Mouse (Mus musculus) liver, postnatal 0 days (tissue): ENCODE results near the gene Snn. TPM values are rescaled to one million over a fixed set of nuclear protein-coding genes. Genes with fewer than 3 reads are reported as not detected.
"Not testable (repeated sequence)": the region's sequence is repeated elsewhere in the genome, so short reads cannot be mapped to it uniquely, and the experiment has no call there.

Experiments
- ATAC-seq: fragments of 200-750 bp; cut with Nextera tagmentation; 2 replicates; pipeline ENCODE4 v1.8.0; 2017; ENCODE audit warnings: mild to moderate bottlenecking, moderate library complexity
- DNase-seq: peaks from one replicate; pipeline ENCODE4 v3.0.0-alpha.2; 2016
- H3K27ac ChIP-seq: fragments of 300-500 bp; sonication (generic); 2 replicates; pipeline ENCODE4 v1.5.1; 2014; ENCODE audit warnings: antibody characterized with exemption, moderate library complexity, mild to moderate bottlenecking, low read depth
- H3K27me3 ChIP-seq: fragments of 300-500 bp; sonication (generic); 2 replicates; pipeline ENCODE4 v1.6.1; 2014; ENCODE audit warnings: low read length, control low read depth, mixed read lengths; ENCODE audit not compliant: insufficient read depth
- H3K36me3 ChIP-seq: fragments of 300-500 bp; sonication (generic); replicated peaks from 2 replicates; pipeline ENCODE4 v1.6.1; 2014; ENCODE audit warnings: mild to moderate bottlenecking, control low read depth, low read length, moderate library complexity, mixed read lengths; ENCODE audit not compliant: insufficient read depth
- H3K4me1 ChIP-seq: fragments of 300-500 bp; sonication (generic); 2 replicates; pipeline ENCODE4 v1.6.1; 2014; ENCODE audit warnings: antibody characterized with exemption, mild to moderate bottlenecking, control low read depth; ENCODE audit not compliant: insufficient read depth
- H3K4me2 ChIP-seq: fragments of 300-500 bp; sonication (generic); 2 replicates; pipeline ENCODE4 v1.6.1; 2014; ENCODE audit warnings: low read depth, mild to moderate bottlenecking, low read length, moderate library complexity, mixed read lengths
- H3K4me3 ChIP-seq: fragments of 300-500 bp; sonication (generic); 2 replicates; pipeline ENCODE4 v1.5.1; 2014; ENCODE audit warnings: low read depth, low read length
- H3K9ac ChIP-seq: fragments of 300-500 bp; sonication (generic); replicated peaks from 2 replicates; pipeline ENCODE4 v1.6.1; 2014; ENCODE audit warnings: mild to moderate bottlenecking, moderate library complexity
- H3K9me3 ChIP-seq: fragments of 300-500 bp; sonication (generic); 2 replicates; pipeline ENCODE4 v1.6.1; 2016; ENCODE audit warnings: mild to moderate bottlenecking, control low read depth, low read length, mixed read lengths
- CTCF ChIP-seq: sonication (generic); IDR thresholded peaks from 2 replicates; pipeline ENCODE4 v1.5.1; 2016; ENCODE audit warnings: antibody characterized with exemption, low read depth
- EP300 ChIP-seq: IDR thresholded peaks from 2 replicates; pipeline ENCODE4 v1.6.1; 2016; ENCODE audit warnings: antibody characterized with exemption, low read depth, mild to moderate bottlenecking
- WGBS: fragments of 180-500 bp; shearing (Covaris S2); extraction: QIAGEN DNeasy Blood & Tissue Kit; methylation state at CpG from one replicate; pipeline ENCODE4 v1.1.7; 2014; ENCODE audit not compliant: insufficient replicate concordance; 5-methylcytosine and 5-hydroxymethylcytosine counted together
- polyA plus RNA-seq: library from polyadenylated mRNA; unstranded; fragments of >200 nt; fragmentation: Nextera tagmentation; extraction: Ambion mirVana; gene quantifications from 2 replicates; pipeline ENCODE4 v1.2.1, GENCODE M21; 2015

The Snn gene
- polyA plus RNA-seq, result 4.8 and 5.0 TPM in 2 replicates

DNA sequence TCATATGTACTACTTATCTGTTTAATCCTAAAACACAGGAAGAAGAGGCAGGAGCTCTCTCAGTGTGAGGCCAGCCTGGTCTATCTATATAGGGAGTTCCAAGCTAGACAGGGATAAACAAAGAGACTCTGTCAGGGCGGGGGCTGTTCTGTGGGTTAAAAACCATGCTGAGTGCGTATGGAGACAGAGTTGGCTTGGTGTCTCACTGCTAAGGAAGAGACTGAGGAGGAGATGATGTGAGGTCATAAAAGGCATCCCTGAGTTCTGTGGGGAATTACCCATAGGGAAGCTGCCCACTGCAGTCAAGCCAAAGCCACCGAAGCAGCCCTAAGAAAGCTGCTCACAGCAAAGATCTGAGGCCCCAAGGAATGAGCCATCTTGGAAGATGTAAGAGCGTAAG, at the start of gene Snn:
TSS of gene Snn (plus strand) at position 301 of the 400 bp plus-strand sequence.
- Histone ChIP-seq H3K27me3 (peaks cover 10% of the 10 kb centered on the region; the same call in 1 of the 2 replicates), H3K4me1 (peaks cover 4% of the 10 kb centered on the region)

DNA sequence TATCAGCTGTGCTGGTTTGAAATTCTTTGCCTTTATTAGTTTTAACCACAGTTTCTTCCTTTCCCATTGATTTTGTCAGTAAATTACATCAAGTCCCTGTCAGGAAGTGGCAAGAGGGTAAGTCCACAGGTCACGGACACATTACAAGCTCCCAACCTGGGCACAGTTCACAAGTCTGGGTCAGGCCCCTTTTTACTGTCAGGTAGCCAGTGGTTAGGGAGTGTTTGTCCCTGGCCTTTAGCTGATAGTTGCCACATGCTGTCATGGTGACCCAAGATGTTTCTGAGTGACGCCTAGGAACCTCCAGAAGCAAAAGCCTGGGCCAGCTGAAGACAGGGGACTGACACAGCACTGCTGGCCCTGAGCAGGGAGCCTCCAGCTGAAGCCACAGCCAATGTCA, 49.5 kb upstream of the Snn start:
- Histone ChIP-seq H3K4me2 (no peak overlapping the region), H3K27ac (peak overlapping the region; percentile 69), H3K9me3 (no peaks in the 10 kb centered on the region), H3K9ac (0 out of 2 replicates have a peak overlapping the region, but pooled peaks have one; percentile 13), H3K27me3 (no peaks in the 10 kb centered on the region), H3K4me3 (no peak overlapping the region), H3K4me1 (peaks cover 39% of the 10 kb centered on the region), H3K36me3 (no peaks in the 10 kb centered on the region)
- ATAC-seq (peak; percentile 79), DNase-seq (peak; percentile 39)
- 39% methylated on average over 2 of the region's 2 CpGs for WGBS
- no peak for TF ChIP-seq CTCF
- peak; percentile 47; the same call in 1 of the 2 replicates for TF ChIP-seq EP300

More for the DNA sequence above, at the start of gene Snn:
- WGBS, result 79% methylated on average over 4 of the region's 4 CpGs
- Histone ChIP-seq H3K4me3 (no peak within 1 kb of the TSS), H3K4me2 (no peak within 1 kb of the TSS), H3K9me3 (no peaks in the 10 kb centered on the region), H3K9ac (no peak within 1 kb of the TSS), H3K27ac (no peak within 1 kb of the TSS), H3K36me3 (no peaks in the 10 kb centered on the region)
- TF ChIP-seq EP300 (no peak), CTCF (no peak)
- ATAC-seq (no peak), DNase-seq (no peak)

DNA sequence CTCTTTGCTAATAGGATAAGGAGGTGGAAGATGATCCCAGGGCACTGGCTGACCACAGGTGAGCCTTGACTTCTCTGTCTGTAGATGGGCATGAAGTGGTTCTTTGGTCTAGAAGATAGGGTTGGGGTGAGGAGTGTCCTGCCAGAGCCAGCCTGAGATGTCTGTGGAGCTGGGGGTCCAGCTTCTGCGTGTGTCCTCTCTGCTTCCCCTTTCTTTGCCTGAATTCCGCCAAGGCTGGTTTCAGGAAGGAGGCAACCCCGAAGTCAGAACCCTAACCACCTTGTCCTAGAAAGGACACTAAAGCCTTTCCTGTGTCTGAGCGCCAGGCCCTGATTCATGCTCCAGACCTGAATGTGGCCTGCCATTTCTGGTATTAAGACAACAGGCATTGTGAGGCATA, 48.8 kb upstream of the Snn start:
- H3K9ac ChIP-seq, result no peak overlapping the region
- peaks cover 35% of the 10 kb centered on the region for H3K4me1 ChIP-seq
- WGBS, result 56% methylated on average over 4 of the region's 4 CpGs
- H3K9me3 ChIP-seq, result no peaks in the 10 kb centered on the region
- H3K4me2 ChIP-seq, result no peak overlapping the region
- ATAC-seq, result no peak
- H3K27ac ChIP-seq, result peak overlapping the region; percentile 69; the same call in 1 of the 2 replicates
- no peaks in the 10 kb centered on the region for H3K36me3 ChIP-seq
- no peak for TF ChIP-seq EP300
- no peak for TF ChIP-seq CTCF
- no peaks in the 10 kb centered on the region for H3K27me3 ChIP-seq
- DNase-seq, result no peak
- H3K4me3 ChIP-seq, result no peak overlapping the region

DNA sequence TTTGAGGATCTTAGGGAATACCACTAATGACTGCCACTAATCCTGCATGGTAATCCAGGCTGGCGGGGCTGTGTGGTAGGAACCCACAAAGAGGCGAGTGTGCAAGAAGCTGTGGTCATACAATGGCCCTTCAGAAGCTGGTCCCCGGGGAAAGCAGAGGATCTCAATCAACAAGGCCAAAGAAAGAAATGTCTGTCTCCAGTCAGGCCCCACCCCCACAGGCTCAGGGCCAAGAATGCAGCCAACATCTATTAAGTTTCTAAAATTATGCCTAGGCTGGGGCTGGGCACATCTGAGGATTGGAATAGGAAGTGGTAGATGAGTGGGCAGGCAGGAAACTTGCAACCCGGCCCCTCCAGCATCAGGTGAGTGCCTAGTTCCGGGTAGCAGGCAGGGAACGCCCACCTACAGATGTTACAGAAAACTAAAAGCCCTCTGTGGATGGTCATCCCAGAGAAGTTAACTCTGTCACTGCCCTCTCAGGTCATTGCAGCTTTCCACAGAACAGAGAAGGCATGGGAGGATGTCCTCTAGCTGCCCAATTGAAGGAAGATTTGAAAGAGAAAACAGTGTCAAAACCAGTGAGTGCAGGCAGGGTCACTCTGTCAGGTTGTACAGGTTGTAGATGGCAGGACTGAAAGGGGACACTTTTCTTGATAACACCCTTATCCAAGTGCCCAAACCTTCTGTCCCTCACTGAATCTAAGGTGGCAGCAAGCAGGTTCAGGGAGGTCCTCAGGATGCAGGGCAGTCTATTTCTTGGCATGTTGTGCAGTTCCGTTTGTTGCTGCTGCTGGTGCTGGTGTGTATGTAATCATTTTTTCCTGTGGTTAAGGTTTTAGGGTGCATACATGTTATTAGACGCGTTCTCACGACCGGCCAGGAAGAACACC, 47.9 kb upstream of the Snn start:
- DNase-seq (no peak), ATAC-seq (no peak)
- Histone ChIP-seq H3K27me3 (no peaks in the 10 kb centered on the region), H3K36me3 (no peaks in the 10 kb centered on the region), H3K4me1 (peaks cover 34% of the 10 kb centered on the region), H3K9ac (no peak overlapping the region), H3K4me2 (no peak overlapping the region), H3K27ac (no peak overlapping the region), H3K9me3 (no peaks in the 10 kb centered on the region), H3K4me3 (no peak overlapping the region)
- 52% methylated on average over 11 of the region's 11 CpGs for WGBS
- TF ChIP-seq CTCF (no peak), EP300 (no peak)

DNA sequence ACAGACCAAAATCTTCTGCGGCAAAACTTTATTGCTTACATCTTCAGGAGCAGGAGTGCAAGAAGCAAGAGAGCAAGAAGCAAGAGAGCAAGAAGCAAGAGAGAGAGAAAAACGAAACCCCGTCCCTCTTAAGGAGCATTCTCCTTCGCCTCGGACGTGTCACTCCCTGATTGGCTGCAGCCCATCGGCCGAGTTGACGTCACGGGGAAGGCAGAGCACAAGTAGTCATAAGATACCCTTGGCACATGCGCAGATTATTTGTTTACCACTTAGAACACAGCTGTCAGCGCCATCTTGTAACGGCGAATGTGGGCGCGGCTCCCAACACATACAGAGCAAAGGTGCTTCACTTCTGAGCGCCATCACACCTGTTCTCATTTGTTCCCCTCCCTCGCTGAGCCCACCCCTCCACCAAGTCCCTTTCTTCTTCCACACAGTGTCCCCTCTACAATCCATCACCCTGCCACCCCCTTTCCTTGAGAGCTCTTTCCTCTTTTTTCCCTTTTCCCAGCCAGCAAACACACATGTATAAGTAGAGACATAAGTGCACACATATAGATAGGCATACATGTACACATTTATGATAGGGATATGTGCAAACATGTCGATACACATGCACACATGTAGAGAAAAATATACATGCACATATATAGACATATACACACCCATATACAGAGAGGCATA, 47.1 kb upstream of the Snn start:
- not testable (repeated sequence) for H3K4me2 ChIP-seq, ATAC-seq, H3K27me3 ChIP-seq, H3K9me3 ChIP-seq, DNase-seq, H3K27ac ChIP-seq, H3K9ac ChIP-seq, H3K36me3 ChIP-seq, H3K4me3 ChIP-seq
- 85% methylated on average over 9 of the region's 19 CpGs for WGBS
- H3K4me1 ChIP-seq, result peaks cover 27% of the 10 kb centered on the region

DNA sequence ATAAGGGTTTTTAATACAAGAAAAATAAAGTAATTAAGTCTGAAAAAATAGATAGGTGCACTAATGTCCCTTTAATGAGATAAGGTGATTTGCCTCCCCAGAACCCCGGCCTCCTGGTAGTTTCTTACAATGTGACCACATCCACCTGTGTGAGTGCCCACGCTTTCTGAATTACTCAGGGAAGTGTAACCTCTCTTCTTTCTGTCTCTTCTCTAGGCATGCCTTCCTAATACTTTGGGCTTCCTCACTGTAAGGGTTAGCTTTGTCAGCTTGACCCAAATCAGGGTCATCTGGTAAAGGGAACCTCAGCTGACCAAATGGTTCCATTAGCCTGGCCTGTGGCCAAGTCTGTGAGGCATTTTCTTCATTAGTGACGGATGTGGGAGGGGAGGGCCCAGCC, 46.3 kb upstream of the Snn start:
- no peak overlapping the region for H3K4me3 ChIP-seq
- H3K9me3 ChIP-seq, result no peaks in the 10 kb centered on the region
- H3K27ac ChIP-seq, result no peak overlapping the region
- DNase-seq (no peak), ATAC-seq (no peak)
- no peak for TF ChIP-seq CTCF
- TF ChIP-seq EP300, result no peak
- H3K4me2 ChIP-seq, result no peak overlapping the region
- no peaks in the 10 kb centered on the region for H3K27me3 ChIP-seq
- no peak overlapping the region for H3K9ac ChIP-seq
- 63% methylated on average over 3 of the region's 3 CpGs for whole genome bisulfite sequencing
- peaks cover 22% of the 10 kb centered on the region for H3K4me1 ChIP-seq
- no peaks in the 10 kb centered on the region for H3K36me3 ChIP-seq
